Mouse (Mus musculus): ENCODE results near the gene Xpo6.

DNA sequence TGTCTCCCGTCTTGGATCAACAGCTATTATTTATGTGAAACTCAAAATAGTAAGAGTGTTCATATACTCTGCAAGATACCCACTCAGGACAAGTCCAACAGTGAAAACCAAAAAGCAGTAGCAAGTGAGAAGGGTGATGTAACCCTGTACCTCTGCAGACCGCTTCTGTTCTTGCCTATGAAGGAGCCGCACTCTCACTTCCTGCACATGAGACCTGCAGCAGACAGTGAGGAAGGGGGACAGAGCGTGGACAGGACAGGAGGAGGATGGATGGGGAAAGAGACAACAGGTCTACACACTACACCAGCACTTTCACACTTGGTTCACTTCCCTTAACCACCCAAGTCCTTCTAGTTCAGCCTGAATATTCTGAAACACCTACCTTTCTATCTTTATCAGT is 48.0 kb downstream of the Xpo6 start:
- TF ChIP-seq POLR2A (IDR thresholded peaks at IDR 0.05; ENCODE audit: extremely low read depth, insufficient read depth, low read length) (no peak), CTCF (IDR thresholded peaks at IDR 0.05; ENCODE audit: low read depth, low read length) (no peak)
